Mouse (Mus musculus) right cerebral cortex, postnatal 25 days (tissue): ENCODE results near the gene Hnrnpa0.
"Not testable (repeated sequence)": the region's sequence is repeated elsewhere in the genome, so short reads cannot be mapped to it uniquely, and the experiment has no call there.

Experiments used
- DNase-seq: peaks from one replicate; pipeline ENCODE4 v3.0.0; 2022

Hnrnpa0 gene

DNA sequence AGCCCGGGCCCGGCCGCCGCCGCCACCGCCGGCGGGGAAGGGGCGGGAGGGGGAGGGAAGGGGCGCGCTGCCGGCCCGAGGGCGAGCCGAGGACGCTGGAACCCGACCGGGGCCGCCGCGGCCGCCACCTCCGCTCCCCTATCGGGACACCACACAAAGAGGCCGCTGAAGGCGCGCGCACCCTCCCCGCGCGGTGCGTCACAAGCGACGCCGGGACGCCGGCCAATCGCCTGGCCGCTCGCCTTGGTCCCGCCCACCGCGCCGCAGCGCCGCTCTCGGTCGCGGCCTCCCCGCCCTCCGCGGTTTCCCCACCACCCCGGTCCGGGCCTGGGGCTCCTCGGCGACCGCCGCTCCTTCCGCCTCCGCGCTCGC, at the start of gene Hnrnpa0:
Gene Hnrnpa0, minus strand, starts transcription at position 161 of the 372 bp plus-strand sequence.
- peak; percentile 97 for DNase-seq

DNA sequence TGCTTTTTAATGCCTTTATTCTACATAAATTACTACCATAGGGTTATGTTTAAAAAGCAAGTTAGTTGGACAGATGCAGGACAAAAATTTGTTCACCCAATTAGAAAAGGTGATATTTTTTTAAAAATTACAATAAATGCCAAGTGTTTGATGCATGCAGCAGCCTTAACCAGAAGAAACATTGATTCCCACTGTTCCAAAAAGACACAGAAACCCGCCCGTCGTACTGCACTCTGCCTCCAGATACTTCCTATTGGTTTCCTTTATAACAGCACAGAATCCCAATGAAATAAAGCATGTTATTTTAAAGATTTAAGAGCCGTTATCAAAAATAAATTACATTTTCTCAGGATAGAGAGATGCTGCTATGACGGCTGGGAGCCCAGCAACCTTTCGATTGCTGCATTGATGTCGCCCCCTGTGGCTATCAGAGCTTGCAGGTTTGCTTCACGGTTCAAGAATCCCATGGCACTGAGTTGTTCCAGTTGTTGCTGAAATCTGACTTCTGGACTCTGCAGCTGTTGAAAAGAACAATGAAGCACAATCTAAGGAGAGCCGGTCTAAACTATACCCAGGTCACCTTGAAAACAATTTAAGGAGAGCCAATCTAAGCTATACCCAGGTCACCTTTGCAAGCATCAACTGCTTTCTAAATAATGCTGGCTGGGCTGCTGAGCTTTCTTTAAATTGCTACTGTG, 49.3 kb upstream of the Hnrnpa0 start:
- DNase-seq, result peak; percentile 100

- no peak for DNase-seq
Observed at GRCm38 (mm10) chr13:58176105-58176504, 47.7 kb upstream of the Hnrnpa0 start.

DNA sequence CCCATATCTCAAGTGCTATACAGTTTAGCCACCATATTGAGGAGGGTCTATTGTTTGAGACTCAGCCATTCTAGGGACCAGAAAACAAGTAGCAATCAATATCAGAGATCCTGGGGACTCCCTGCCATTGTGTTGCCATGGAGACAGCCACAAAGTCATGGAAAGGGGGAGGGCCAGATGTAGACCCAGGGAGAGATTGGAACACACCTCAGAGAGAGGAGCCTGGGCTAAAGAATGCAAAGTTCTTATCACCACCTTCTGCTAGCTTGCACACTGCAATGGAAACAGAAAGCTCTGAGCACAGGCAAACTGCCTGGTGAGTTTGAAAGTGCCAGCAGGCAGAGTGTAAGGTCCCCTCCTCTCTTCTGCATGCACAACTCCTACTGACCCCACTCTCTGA, 39.8 kb upstream of the Hnrnpa0 start:
- no peak for DNase-seq

GRCm38 (mm10) chr13:58163343-58163742, 35.0 kb upstream of the Hnrnpa0 start:
- no peak for DNase-seq

DNA sequence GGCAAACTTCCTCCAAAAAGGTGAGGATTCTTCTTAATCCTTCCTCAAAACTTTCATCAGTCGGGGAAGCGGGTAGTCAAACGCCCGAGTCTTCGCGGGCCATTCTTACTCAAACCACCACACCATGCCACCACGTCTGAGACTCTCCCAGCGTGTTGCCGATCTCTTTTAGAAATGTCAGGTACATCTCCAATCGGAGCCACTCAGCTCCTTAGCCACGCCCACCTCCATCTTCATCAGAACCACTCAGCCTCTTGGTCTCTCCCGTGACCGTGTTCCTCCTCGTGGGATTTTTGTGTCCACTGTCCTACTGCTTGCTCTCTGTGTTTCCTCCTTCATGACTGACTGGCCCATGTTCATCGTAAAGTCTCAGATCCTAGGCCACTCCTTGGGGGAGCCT, 32.4 kb upstream of the Hnrnpa0 start:
- DNase-seq, result no peak

DNA sequence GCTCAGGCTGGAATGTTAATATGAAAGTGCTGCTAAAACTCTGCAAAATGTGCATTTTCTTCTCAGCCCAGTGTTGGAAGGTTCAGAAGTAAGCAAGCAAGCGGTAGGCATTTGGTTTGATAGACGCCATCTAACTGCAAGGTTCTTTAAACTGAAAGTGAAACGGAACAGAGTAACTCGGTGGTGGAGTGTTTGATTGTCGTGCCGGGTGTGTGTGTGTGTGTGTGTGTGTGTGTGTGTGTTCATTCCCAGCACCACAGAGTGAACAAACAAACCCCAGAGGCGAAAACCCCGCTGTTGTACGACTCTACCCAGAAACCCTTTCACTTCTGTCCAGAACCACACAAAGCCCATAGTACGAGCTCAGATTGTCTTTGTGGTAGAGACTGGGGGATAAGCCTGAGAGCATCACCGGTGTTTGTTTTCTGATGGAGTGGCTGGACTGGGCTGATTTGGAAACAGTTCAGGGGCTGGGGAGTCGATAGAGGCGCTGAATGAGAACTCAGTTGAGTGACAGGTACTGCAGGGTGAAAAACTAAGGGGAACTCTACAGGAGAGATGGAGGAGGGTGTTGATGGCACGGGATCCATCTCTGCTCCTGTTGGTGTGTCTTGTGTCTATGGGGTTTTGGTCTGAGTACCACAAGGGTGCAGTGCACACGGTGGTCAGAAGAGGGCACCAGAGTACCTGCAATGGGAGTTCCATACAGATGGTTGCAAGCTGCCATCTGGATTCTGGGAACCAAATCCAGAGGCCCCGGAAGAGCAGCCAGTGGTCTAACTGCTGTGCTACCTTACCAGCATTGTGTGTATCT, 29.9 kb upstream of the Hnrnpa0 start:
- peak; percentile 73 for DNase-seq

DNA sequence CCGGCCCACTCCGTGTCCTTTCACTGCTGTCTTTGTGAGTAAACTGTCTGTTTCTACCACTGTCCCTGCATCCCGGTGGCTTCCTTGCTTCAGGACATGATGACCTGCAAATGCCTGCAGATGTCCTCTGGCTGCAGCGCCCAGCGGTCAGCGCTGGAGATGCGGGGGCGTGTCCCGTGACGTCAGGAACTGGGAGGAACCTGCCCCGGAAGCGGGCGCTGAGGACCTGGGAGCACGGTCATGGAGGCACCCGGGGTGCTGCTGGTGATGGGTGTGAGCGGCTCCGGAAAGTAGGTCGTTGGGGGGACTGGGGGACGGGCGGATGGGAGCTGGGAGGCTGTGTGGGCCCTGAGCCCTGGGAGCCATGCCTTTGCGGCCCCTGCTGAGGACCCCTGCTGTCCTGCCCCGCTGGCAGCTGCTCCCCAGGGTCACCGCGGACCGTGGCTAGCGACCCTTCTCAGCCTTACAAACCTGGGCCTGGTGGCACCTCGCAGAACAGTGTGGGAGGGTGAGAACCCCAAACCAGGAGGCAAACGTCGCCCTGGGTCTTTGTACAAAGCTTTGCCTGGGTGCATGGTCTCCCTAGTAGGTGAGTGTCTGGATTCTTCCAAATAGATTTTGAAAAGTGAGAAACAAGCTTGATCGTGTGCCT, 29.2 kb upstream of the Hnrnpa0 start, which contains the start of gene Idnk:
Gene Idnk, plus strand, starts transcription at position 203 of the 652 bp plus-strand sequence.
- peak; percentile 82 for DNase-seq

- no peak for DNase-seq
Observed at GRCm38 (mm10) chr13:58157036-58157435, 28.7 kb upstream of the Hnrnpa0 start.

DNA sequence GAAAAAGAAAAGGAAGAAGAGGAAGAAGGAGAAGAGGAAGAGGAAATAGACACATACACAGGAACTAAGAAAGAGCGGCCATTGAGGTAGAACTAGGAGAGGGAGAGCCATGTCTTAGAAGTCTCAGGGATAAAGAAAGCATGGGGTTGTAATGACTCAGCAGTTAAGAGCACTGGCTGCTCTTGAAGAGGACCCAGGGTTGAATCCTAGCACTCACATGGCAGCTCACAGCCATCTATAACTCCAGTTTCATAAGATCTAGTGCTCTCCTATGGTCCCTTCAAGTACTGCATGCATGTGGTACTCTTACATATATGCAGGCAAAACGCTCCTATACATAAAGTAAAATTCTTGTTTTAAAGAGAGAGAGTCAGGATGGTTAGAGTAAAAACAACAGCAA, 27.7 kb upstream of the Hnrnpa0 start:
- DNase-seq, result no peak

DNA sequence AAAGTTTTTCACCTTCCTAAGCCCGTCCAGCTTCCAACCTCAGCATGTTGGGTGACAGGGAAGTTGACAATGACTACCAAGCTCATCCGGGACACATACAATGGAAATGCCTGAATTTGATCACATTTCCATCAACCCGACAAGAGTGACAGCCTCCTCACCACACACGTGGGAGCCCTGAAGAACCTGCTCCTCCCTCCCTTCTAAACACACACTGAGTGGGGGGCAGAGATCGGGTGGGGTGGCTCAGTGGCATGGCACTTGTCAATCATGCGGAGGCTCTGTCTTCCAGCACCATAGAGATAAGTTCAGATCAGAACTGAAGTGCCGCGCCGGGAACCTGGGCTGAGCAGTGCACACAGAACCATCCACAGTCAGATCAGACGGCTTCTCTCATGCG, 22.1 kb upstream of the Hnrnpa0 start:
- DNase-seq, result no peak

GRCm38 (mm10) chr13:58149629-58150028, 21.3 kb upstream of the Hnrnpa0 start:
- no peak for DNase-seq

DNA sequence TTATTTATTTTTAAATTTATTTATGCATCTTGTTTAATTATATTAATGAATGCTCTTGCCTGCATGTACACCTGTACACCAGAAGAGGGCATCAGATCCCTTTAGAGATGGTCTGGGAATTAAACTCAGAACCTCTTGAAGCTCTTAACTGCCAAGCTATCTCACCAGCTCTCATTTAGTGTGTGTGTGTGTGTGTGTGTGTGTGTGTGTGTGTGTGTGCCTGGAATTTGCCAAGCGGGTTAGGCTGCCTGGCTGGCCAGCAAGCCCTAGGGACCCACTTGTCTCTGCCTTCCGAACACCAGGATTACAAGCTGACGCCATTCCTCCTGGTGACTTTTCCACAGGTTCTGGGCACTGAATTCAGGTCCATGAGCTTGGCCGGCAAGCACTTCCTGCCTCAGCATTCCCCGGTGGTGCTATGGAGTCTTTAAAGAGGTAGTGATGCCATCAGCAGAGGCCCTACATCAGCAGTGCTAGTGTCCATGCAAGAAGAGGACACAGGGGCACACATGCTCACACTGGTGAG, 20.7 kb upstream of the Hnrnpa0 start:
- DNase-seq, result no peak

DNA sequence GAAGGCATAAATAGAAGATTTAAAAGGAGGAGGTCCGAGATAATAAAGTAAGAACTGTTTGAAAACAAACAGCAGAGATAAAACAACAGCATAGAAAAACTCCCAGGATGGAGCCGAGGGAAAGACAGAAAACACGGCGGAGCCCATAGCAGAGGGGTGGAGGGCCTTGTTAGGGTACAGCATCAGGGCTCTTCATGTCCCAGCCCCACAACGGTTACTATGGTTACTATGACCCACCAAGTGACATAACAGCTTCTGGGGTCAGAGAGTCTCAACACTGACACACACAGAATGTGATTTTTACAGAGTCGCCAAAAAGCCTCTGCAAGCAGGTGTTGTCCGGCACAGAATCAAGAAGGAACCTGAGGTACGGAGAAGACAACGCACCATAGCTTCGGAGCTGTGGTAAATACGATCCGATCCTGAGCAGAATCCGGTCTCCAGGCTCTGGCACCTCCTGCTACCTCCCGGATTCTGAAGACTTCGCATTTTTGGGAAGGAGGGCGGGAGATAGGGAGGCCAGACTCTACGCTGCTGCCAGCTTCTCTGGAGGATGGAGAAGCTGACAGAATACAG, 20.0 kb upstream of the Hnrnpa0 start:
- peak; percentile 26 for DNase-seq

DNA sequence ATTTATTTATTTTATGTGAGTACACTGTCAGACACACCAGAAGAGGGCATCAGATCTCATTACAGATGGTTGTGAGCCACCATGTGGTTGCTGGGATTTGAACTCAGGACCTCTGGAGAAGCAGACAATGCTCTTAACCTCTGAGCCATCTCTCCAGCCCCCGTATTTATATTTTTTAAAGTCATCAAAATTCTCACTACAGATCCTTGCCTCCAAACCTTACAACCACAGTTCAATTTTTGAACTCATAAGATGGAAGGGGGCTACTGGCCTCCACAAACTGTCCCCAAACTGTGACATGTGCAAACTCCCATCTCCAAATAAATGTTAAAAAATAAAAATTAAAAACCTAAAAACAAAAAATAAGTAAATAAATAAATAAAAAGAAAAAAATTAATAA, 19.4 kb upstream of the Hnrnpa0 start:
- no peak for DNase-seq

DNA sequence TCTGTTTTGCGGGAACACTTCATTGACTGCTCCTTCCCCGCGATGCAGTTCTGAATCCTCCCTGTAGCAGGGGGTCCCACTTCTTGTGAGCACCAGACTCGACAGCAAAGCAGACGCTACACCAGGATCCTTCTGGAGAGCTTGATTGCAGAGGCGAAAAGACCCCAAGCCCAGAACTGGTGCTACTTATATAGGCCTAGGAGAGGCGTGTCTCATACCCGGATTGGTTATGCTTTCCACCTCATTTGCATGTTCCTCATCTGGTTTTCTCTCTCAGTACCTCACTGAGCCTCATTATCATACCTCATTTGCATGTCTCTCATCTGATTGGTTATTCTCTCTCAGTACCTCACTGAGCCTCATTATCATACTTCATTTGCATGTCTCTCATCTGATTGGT, 18.2 kb upstream of the Hnrnpa0 start:
- DNase-seq, result not testable (repeated sequence)

DNA sequence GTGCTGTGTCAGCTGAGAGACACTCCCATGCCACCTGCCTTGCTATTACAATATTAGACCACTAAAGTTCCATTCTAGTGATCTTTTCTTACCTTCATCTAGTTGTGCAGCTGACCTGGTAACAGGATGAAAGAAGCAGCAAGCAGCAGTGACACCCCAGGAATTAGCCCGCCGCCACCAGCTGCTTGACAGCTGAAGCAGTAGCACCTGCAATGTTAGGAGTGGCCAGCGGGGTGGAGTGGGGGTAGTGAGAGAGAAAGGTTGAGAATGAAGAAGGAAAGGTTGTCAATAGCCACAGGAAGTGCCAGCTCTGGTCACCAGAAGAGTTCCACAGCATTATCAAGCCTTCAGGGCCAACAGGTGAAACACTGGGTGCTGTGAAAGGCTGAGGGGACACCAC, 3.3 kb upstream of the Hnrnpa0 start:
- DNase-seq, result no peak

DNA sequence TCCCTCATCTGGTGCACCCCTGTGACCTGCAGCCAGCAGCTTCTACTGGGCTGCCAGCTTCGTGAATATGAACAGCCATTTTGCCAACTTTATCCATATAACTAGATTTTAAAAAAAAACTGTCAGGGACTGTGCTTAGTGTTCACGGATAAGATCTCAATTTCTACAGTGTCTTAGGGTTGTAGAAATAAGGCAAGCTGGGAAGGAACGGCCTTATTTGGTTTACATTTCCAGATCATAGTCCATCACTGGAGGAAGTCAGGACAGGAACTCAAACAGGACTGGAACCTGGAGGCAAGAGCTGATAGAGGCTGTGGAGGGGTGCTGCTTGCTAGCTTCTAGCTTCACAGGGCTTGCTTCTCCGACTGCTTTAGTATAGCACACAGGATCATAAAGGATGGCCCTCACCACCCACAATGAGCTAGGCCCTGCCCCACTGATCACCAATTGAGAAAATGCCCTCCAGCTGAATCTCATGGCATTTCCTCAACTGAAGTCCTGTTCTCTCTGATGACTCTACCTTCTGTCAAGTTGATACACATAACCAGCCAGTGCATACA, 1.4 kb upstream of the Hnrnpa0 start:
- no peak for DNase-seq

DNA sequence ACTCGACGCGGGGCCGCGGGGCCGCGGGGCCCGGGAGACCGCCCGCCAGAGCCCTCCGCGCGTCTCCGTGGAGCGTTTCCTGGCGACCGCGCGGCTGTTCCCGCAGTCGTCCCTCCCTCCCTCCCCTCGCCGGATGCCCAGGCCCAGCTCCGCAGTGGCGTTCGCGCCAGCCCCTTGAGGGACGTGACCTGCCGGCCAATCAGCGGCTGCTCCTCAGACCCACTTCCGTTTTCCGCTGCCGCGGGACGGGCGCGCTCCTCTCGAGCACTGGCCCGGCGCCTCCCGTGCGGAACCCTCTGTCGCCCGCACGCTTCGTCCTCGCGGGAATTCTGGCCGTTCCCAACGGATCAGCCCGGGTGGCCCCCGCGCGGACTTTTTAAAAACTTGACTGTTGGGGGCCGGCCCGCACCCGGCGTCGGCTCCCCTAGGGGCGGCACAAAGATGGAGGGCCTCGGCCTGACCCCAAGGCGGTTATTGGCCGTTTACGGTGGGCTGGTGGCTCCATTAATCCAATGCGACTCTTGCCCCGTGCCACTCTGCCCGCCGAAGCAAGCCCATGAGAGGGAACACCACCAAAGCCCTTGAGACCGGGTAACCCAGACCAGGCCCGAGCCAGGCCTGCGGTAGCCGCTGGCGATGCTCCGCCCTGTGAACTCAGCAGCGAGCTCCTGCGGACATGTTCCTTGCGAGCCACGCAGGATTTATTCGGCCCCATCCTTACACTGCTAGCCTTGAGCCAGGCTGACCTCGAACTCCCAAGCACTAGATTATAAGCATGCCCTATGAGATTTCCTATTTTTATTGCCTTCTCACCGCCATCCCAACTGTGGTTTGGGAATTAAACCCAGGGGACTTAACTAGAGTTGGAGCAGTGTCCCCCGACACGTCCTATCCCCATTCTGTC, 664 bp upstream of the Hnrnpa0 start:
- DNase-seq, result peak; percentile 98

DNA sequence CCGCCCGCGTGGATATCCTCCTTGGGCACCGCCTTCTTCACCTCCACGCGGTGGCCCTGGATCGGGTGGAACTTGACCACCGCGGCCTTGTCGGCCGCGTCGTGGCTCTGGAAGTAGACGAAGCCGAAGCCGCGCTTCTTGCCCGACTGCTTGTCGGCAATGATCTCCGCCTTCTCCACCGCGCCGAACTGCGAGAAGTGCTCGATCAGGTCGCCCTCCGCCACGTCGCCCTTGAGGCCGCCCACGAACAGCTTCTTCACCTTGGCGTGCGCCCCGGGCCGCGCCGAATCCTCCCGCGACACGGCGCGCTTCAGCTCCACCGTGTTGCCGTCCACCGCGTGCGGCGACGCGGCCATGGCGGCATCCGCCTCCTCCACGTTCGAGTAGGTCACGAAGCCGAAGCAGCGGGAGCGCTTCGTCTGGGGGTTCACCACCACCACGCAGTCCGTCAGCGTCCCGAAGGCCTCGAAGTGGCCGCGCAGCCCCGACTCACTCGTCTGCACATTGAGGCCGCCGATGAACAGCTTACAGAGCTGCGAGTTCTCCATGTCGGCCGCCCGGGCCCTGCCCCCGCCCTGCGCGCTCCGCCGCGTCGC, 492 bp downstream of the Hnrnpa0 start:
- no peak for DNase-seq
